Mouse (Mus musculus) cerebellum, adult 9-11 months (tissue): ENCODE results near the gene Trim21.

Experiments used
- DNase-seq: peaks from one replicate; pipeline ENCODE4 v3.0.0; 2022

Trim21 gene

DNA sequence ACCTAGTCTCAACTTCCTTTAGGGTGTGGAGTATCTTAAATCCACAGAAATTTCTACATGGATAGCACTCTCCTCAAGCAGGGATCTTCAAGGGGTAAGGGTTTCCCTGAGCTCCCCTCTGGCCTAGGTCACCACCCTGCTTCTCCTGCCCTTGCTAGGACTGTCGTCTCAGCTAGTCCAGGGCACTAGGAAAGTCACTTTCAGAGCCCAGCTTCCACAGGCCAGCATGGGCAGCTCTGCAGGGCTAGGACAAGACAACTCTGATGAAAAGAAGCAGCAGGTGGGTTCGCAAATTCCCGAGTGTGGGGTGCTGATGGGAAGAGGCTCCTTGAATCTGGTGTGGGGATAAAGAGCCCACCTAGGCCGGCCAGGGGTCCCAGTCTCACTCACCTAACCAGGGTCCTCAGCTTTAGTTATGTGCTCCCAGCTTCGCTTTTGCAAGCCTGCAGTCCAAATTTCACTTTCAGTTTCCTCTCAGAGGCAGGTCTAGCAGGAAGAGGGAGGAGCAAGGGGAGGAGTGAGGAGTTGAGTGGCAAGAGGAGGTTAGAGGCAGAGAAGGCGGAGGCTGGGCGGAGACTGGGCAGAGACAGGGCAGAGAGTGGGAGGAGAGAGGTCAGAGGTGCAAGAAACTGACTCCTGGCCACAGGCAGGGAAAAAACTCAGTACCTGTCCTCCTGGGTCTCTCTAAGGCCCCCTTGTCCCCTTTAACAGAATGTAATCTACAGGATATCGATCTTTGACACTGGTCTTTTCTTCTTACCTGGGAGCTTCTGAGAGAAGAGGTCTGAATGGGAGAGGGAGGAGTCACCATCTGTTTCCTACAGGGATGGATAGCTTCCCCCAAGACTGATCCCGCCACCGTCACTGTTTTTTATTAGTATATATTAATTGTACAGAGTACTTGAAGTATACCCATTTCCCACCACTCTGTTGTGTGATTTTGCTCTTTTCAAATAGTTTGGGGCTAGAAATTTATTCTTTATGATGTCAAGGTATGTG lies at the start of gene Trim21:
Gene Trim21, minus strand, starts transcription at position 488 of the 999 bp plus-strand sequence.
- peak; percentile 61 for DNase-seq

DNA sequence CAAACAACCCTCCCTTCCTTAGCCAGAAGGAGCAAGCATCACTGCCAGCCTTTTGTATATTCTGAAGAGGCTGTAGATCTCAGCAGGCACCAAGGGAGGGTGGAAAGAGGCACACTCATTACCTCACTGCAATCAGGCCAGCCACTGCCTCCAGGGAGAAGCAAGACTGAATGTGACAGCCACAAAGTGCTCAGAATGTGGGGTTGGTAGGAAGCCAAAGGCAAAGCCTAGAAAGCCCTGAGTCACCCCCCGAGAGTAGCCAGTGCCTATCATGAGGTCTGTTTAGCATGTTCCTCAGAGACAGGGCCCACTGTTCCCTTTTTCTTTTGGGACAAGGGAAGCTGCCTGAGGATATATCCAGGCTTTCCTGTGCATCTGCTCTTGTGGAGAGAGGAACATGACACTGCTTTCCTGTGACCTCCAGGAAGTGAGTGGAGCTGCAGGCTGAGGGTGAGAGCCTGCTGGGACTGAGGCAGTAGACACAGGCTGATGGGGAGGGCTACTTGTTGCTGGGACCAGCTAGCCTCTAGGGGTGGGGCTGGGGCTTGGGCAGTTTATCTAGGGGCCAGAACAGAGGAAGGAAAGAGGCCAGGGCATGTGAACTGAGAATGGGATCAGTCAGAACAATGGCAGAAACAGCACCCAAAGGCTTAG lies 32.2 kb upstream of the Trim21 start, which contains the start of gene Olfr552:
Gene Olfr552, plus strand, starts transcription at position 393 of the 654 bp plus-strand sequence.
- DNase-seq = no peak

- no peak for DNase-seq
Measured at GRCm38 (mm10) chr7:102591786-102592185, 26.5 kb upstream of the Trim21 start, which contains the start of gene Olfr551. Gene Olfr551 (minus strand): TSS chr7:102591886.

- no peak for DNase-seq
Measured at GRCm38 (mm10) chr7:102575998-102576397, 10.7 kb upstream of the Trim21 start.

GRCm38 (mm10) chr7:102573174-102573830 lies 8.0 kb upstream of the Trim21 start:
- DNase-seq = no peak

DNA sequence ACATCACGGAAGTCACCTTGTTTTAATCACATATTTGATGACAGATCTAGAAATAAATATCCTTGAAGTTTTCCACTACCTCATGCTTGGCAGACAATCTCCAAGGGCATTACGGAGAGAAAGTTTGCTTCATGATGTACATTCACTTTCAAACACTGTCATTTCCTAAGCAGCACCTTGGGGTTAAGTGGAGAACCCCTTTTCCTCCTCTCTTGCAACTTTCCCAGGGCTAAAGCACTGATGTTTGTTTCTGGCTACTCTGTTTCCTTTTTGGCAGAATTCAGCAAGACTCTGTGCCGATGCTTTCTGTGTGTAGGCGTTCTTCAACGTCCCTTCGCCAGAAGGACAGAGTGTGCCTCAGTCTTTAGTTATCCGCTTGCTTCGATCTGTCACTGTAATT lies 5.9 kb upstream of the Trim21 start, which contains the start of gene Olfr550:
Gene Olfr550, plus strand, starts transcription at position 301 of the 400 bp plus-strand sequence.
- DNase-seq = no peak

DNA sequence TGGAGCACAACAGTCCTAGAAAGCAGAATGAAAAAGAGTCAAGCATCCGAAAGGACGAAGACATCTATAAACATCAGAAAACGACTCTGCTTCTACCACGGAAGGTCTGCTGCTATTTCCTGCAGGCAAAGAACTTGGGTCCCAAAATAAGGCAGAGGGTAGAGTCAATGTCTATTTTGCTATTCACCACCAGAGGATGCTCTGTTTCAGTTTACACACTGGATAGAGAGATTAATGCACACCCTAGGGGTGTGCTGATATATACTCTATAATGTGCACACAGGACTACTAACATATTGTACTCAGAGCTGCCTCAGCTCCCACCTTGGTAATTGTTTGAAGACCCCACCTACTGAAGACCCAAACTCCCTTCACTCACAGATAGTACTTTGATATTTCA lies 933 bp upstream of the Trim21 start:
- DNase-seq = no peak

DNA sequence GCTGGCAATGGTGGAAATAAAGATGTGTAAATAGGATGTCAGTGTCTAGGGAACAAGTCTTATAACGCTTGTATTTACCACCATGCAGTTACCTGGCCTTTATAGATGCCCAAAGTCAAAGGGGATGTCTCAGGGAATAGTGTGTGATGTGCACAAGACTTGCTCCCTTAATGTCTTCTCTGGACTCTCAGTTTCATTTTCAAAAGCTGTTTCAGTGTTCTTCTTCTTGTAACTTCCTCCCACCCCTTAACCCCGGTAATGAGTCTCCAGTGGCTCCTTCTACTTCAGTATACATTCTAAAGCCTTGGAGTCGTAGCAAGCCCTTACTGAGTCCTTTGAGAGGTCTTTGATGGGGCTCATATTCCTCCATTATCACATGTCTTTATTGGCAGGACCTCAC lies 12.0 kb downstream of the Trim21 start:
- no peak for DNase-seq

GRCm38 (mm10) chr7:102549570-102549969 lies 15.7 kb downstream of the Trim21 start, which contains the start of gene Olfr549:
Gene Olfr549 (plus strand): TSS chr7:102549870.
- no peak for DNase-seq

GRCm38 (mm10) chr7:102541251-102541650 lies 24.0 kb downstream of the Trim21 start:
- no peak for DNase-seq

DNA sequence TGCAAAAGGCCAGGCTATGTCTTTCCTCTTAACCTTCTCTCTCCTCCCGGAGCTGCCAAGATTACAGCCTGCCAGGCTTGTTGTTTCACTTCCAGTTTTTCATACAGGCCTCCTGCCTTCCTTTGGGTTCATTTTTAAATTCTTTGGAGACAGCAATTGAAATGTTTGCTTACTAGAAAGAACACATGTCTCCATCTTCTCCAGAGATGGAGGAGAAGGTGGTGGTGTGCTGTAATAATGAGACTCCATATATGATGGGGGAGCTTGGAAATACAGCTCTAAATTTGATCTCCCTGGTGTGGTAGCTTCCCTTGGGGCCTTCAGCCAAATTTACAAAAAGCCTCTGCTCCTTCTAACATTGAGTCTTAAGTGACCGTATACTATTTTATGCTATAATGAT lies 24.7 kb downstream of the Trim21 start, which contains the start of gene Olfr548-ps1:
Gene Olfr548-ps1, plus strand, starts transcription at position 301 of the 400 bp plus-strand sequence.
- DNase-seq = no peak

- DNase-seq = no peak
Measured at GRCm38 (mm10) chr7:102534449-102534848, 30.8 kb downstream of the Trim21 start, which contains the start of gene Olfr547. Gene Olfr547 (plus strand): TSS chr7:102534749.

- no peak for DNase-seq
Measured at GRCm38 (mm10) chr7:102529052-102529451, 36.2 kb downstream of the Trim21 start.

DNA sequence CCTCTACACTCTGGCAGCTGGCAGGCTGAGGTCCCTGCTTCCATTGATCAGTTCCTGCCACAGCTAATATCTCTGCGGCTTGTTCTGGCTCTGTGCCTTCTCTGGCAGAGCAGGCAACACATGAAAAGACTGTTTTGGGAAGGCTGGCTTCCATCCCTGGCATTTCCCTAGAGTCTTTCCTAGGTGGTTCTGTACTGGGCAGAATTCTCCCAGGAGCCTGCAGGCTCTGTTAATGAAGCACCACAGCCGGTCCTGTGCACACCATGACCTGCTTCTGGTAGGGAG lies 48.3 kb downstream of the Trim21 start:
- DNase-seq = no peak

DNA sequence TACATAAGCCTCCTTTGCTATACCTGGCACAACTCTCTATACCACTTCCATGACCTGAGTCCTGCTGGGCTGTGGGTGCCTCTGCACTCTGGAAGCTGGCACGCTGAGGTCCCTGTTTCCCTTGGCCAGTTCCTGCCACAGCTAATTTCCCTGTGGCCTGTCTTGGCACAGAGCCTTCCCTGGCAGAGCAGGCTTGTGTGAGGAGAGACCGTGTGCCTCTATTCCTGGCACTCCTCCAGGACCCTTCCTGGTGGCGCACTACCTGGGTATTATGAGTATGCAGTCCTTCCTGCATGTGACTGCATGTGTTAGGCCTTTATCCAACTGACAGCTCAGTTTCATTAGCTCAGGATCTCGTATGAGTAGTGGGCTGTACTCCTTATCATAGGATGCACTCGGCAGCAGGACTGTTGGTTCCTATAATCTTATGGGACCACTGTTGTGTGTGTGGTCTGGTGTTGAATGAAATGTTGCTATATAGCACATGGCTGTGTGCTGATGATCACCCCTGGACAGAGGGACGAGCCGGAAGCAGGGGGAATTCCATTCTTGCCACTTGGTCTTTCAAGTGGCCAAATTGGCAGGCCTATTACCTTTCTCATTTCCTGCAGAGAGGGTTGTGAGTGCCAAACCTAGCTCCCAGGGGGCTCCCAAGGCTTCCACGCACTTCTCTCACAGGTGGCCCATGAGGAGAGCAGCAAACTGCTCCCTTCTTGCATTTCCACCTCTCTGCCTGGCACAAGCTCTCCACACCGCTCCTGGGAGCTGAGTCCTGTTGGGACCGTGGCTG lies 48.8 kb downstream of the Trim21 start:
- peak; percentile 55 for DNase-seq

GRCm38 (mm10) chr7:102514144-102514543 lies 51.1 kb downstream of the Trim21 start:
- DNase-seq = no peak

DNA sequence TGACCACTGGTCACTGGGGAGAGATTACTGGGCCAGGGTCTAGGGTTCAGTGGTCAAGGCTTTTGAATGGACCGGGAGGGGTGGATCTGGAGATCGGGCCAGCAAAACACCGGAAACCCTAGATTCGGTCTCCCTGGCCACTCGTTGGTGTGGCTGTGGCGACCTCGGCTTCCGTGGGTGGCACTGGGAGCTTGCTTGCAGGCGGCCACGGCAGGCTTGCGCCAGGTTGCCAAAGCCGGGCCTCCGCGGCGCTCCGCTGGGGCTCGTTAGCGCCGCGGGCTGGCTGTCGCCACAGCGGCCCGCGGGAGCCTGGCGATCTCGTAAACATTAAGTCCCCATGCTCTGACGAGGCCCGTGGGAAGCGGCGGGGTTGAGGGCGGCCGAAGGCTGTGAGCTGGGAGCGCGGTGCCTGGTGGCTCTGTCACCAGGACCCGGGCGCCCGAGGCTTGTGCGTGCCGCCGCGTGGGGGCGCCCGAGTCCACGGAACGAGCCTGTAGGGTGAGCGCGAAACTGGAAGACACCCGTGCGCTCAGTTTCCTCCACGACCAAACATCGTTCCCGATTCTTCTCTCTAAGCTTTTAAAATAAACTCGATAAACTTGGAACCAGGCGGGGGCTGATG lies 52.4 kb downstream of the Trim21 start:
- peak; percentile 78 for DNase-seq

- DNase-seq = no peak
Measured at GRCm38 (mm10) chr7:102511927-102512326, 53.4 kb downstream of the Trim21 start.

GRCm38 (mm10) chr7:102509726-102510125 lies 55.6 kb downstream of the Trim21 start:
- no peak for DNase-seq

GRCm38 (mm10) chr7:102508666-102509065 lies 56.6 kb downstream of the Trim21 start:
- DNase-seq = no peak

GRCm38 (mm10) chr7:102508066-102508465 lies 57.2 kb downstream of the Trim21 start:
- no peak for DNase-seq
